Mouse (Mus musculus) bone marrow, adult 2 months (tissue): ENCODE measurements at regions not wholly inside any gene's neighbourhood (a gene's known extent, or its start where the extent isn't known, plus 50 kb on each side); places are given as distances from the start of the nearest gene placed in this dataset.

ENCODE experiments used
- H3K27ac ChIP-seq: fragments of 200-500 bp; 2 replicates; pipeline ENCODE4 v1.5.1; 2012; ENCODE audit warnings: low read depth, mild to moderate bottlenecking, control low read depth, inconsistent platforms, low read length; ENCODE audit not compliant: control insufficient read depth, poor library complexity, insufficient read depth
- H3K4me1 ChIP-seq: fragments of 200-500 bp; 2 replicates; pipeline ENCODE4 v1.6.1; 2011; ENCODE audit warnings: low read length; ENCODE audit not compliant: control insufficient read depth, insufficient read depth
- H3K4me3 ChIP-seq: fragments of 200-500 bp; replicated peaks from 2 replicates; pipeline ENCODE3; 2011; ENCODE audit warnings: mild to moderate bottlenecking, low read depth, low read length, control low read depth; ENCODE audit not compliant: control insufficient read depth
- CTCF ChIP-seq: fragments of 200-500 bp; IDR thresholded peaks from 2 replicates; pipeline ENCODE4 v1.5.1; 2011; ENCODE audit warnings: low read length, control low read depth; ENCODE audit not compliant: control insufficient read depth, insufficient read depth
- POLR2A ChIP-seq: fragments of 200-500 bp; IDR thresholded peaks from 2 replicates; pipeline ENCODE4 v1.6.1; 2011; ENCODE audit warnings: low read depth, mild to moderate bottlenecking, control low read depth, low read length, borderline replicate concordance; ENCODE audit not compliant: control insufficient read depth
- WGBS: fragments of 180-500 bp; shearing (Covaris S2); methylation state at CpG from one replicate; pipeline ENCODE4 v1.1.7; 2018; 5-methylcytosine and 5-hydroxymethylcytosine counted together

- WGBS = 76% methylated on average over 10 of the region's 10 CpGs
- H3K27ac ChIP-seq = no peak overlapping the region; the same call in 1 of the 2 replicates
- no peak overlapping the region for H3K4me3 ChIP-seq
- TF ChIP-seq POLR2A (no peak), CTCF (no peak)
- H3K4me1 ChIP-seq = no peaks in the 10 kb centered on the region
These were observed 421.6 kb downstream of the Ate1 start for GRCm38 (mm10) chr7:130098606-130099005.

GRCm38 (mm10) chr7:130102671-130103070, 417.5 kb downstream of the Ate1 start:
- TF ChIP-seq CTCF (no peak), POLR2A (no peak)
- Histone ChIP-seq H3K4me1 (no peaks in the 10 kb centered on the region), H3K4me3 (no peak overlapping the region), H3K27ac (no peak overlapping the region)
- 67% methylated on average over 5 of the region's 5 CpGs for WGBS

GRCm38 (mm10) chr7:130106961-130107360, 413.2 kb downstream of the Ate1 start:
- Histone ChIP-seq H3K4me3 (no peak overlapping the region), H3K27ac (no peak overlapping the region), H3K4me1 (no peaks in the 10 kb centered on the region)
- 69% methylated on average over 5 of the region's 5 CpGs for WGBS
- no peak for TF ChIP-seq CTCF
- TF ChIP-seq POLR2A = no peak

GRCm38 (mm10) chr7:130108362-130108761, 411.8 kb downstream of the Ate1 start:
- TF ChIP-seq POLR2A (no peak), CTCF (no peak)
- Histone ChIP-seq H3K4me3 (no peak overlapping the region), H3K4me1 (no peaks in the 10 kb centered on the region), H3K27ac (no peak overlapping the region)
- 88% methylated on average over 17 of the region's 17 CpGs for WGBS
